Mouse (Mus musculus): ENCODE measurements around the gene Gnb3. TPM values are rescaled to one million over a fixed set of nuclear protein-coding genes. Genes with fewer than 3 reads are reported as not detected.
A peak's percentile ranks its signal among the peaks of the same experiment; 100 is the strongest.
"Not testable (repeated sequence)": the region's sequence is repeated elsewhere in the genome, so short reads cannot be mapped to it uniquely, and the experiment has no call there.

The Gnb3 gene
- polyA plus RNA-seq, 1 experiment from 2014 or later: 0.78 TPM

GRCm38 (mm10) chr6:124812848-124813247 is 27.2 kb downstream of the Gnb3 start:
- peak overlapping the region; percentile 86 for H3K9ac ChIP-seq

GRCm38 (mm10) chr6:124811701-124812560 is 28.1 kb downstream of the Gnb3 start:
- WGBS: 87% methylated on average over 24 of the region's 24 CpGs
- ATAC-seq (ENCODE audit: low FRiP score): no peak
- peak overlapping the region; percentile 86 for H3K9ac ChIP-seq
- no peaks in the 10 kb centered on the region for H3K9me3 ChIP-seq
- H3K27me3 ChIP-seq: no peaks in the 10 kb centered on the region
- H3K4me1 ChIP-seq (replicated peaks): peaks cover 58% of the 10 kb centered on the region
- peaks cover 35% of the 10 kb centered on the region for H3K36me3 ChIP-seq
- H3K27ac ChIP-seq: no peak overlapping the region
- peak overlapping the region; percentile 59; the same call in 1 of the 2 replicates for H3K4me3 ChIP-seq
- peak overlapping the region; percentile 81 for H3K4me2 ChIP-seq

More at GRCm38 (mm10) chr6:124812848-124813247, 27.2 kb downstream of the Gnb3 start:
- 19% methylated on average over 9 of the region's 9 CpGs for WGBS
- peak overlapping the region; percentile 59 for H3K4me3 ChIP-seq
- peak overlapping the region; percentile 81 for H3K4me2 ChIP-seq
- no peak for ATAC-seq (ENCODE audit: low FRiP score)
- no peaks in the 10 kb centered on the region for H3K27me3 ChIP-seq
- H3K4me1 ChIP-seq (replicated peaks): peaks cover 58% of the 10 kb centered on the region
- H3K36me3 ChIP-seq: peaks cover 45% of the 10 kb centered on the region
- H3K27ac ChIP-seq: peak overlapping the region; percentile 88; the same call in 1 of the 2 replicates
- H3K9me3 ChIP-seq: no peaks in the 10 kb centered on the region

DNA sequence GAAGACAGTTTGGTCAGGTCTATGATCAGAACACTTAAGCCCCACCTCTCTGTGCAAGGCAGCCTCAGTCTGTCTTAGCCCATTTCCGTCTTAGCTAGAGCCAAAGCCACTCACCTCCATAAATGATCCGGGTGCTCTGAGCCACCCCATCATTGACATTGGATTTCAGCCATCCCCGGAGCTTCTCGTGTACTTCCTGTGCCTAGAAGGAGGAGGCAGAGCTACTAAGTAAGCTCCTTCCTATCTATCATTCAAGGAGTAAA is 28.7 kb downstream of the Gnb3 start:
- H3K27ac ChIP-seq: no peak overlapping the region
- H3K4me1 ChIP-seq (replicated peaks): peaks cover 61% of the 10 kb centered on the region
- no peaks in the 10 kb centered on the region for H3K27me3 ChIP-seq
- H3K4me3 ChIP-seq: no peak overlapping the region
- 94% methylated on average over 4 of the region's 4 CpGs for WGBS
- H3K9me3 ChIP-seq: no peaks in the 10 kb centered on the region
- H3K36me3 ChIP-seq: peaks cover 29% of the 10 kb centered on the region
- no peak overlapping the region for H3K4me2 ChIP-seq
- no peak overlapping the region for H3K9ac ChIP-seq
- ATAC-seq (ENCODE audit: low FRiP score): no peak

DNA sequence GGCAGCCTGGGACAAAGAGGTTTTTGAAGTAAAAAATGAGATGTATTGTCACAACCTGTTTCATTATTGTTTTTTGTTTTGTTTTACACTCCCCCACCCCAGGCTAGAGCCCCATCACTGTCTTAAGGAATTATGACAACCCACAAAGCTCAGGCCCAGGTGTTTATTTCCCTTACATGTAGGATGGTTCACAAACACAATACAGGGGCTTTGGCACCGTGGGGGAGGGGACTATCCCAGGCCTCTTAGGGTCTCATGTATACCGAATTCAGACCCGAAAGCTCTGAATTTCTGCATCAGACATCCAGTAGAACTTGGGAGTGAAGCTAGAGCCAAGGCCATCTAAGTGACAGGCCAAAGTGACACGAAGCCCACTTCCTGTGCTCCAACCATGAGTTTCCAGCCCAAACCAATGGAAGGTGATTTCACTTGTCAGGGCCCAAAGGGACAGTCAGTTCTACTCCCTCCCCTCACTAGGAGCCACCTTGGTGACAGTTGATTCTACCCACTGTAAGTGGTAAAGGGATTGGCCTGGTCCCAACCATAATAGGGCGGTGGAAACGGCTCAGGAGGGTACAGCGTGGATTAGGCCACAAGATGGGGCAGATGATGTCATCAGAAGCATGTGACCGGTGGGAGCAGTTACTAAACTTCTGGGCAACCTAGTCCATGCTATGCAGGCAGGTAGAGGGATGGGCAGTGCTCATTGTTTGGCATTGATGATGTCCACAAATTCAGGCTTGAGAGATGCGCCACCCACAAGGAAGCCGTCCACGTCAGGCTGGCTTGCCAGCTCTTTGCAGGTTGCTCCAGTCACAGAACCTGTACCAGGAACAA is 29.3 kb downstream of the Gnb3 start:
- whole genome bisulfite sequencing: 86% methylated on average over 11 of the region's 11 CpGs
- peaks cover 66% of the 10 kb centered on the region for H3K4me1 ChIP-seq (replicated peaks)
- not testable (repeated sequence) for ATAC-seq (ENCODE audit: low FRiP score); H3K9ac ChIP-seq; H3K9me3 ChIP-seq; H3K4me3 ChIP-seq; H3K27ac ChIP-seq; H3K27me3 ChIP-seq
- peaks cover 25% of the 10 kb centered on the region for H3K36me3 ChIP-seq
- 0 out of 2 replicates have a peak overlapping the region, but pooled peaks have one; percentile 83 for H3K4me2 ChIP-seq

GRCm38 (mm10) chr6:124809775-124810538 is 30.1 kb downstream of the Gnb3 start:
- peaks cover 16% of the 10 kb centered on the region for H3K36me3 ChIP-seq
- H3K4me3 ChIP-seq: peak overlapping the region; percentile 49
- H3K4me1 ChIP-seq (replicated peaks): peaks cover 68% of the 10 kb centered on the region
- no peaks in the 10 kb centered on the region for H3K27me3 ChIP-seq
- no peak for ATAC-seq (ENCODE audit: low FRiP score)
- no peaks in the 10 kb centered on the region for H3K9me3 ChIP-seq
- H3K27ac ChIP-seq: peak overlapping the region; percentile 83
- H3K4me2 ChIP-seq: peak overlapping the region; percentile 83
- WGBS: 41% methylated on average over 14 of the region's 14 CpGs
- H3K9ac ChIP-seq: peak overlapping the region; percentile 72

DNA sequence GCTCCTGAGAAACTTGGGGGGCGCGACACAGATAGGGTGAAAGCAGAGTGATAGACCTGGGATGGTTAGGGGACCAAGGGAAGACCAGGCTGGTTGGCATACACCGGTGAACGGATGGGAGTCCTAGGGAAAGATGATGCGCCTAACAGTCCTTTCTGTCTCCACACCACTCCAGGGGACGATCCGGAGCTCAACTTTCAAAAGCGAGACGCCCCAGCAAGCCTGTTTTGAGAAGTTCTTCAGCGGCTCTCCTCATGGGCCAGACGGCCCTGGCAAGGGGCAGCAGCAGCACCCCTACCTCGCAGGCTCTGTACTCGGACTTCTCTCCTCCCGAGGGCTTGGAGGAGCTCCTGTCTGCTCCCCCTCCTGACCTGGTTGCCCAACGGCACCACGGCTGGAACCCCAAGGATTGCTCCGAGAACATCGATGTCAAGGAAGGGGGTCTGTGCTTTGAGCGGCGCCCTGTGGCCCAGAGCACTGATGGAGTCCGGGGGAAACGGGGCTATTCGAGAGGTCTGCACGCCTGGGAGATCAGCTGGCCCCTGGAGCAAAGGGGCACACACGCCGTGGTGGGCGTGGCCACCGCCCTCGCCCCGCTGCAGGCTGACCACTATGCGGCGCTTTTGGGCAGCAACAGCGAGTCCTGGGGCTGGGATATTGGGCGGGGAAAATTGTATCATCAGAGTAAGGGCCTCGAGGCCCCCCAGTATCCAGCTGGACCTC is 30.9 kb downstream of the Gnb3 start:
- WGBS: under 1% methylated on average over 35 of the region's 35 CpGs

DNA sequence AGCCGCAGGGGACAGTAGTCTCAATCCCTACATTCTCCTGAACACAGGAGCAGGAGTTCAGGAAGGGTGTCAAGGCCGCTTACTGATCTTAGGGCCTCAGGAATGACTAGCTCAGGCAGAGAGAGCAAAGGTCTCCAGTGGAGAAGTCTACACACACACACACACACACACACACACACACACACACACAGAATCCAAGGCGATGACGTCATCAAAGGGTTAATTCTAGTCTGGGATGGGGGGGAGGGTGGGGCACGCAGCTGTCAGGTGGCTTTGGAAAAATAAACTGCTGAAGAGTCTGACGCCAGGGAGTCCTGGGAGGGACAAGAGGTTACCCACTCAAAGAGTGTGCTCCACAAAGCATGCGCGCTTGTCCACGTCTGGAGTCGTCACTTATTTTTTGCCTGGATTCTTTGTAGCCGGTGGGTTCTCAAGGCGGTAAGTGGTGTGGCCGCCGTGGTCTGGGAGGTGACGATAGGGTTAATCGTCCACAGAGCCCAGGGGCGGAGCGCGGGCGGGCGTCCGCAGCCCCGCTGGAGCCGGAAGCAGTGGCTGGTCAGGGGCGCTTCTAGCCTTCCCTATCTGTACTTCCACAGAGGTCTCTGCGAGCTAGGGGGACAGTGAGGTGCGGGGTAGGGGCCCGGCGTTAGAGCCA is 31.6 kb downstream of the Gnb3 start, which contains the start of gene Spsb2:
Gene Spsb2 (plus strand): TSS at position 304 of the 655 bp plus-strand sequence.
- peaks cover 14% of the 10 kb centered on the region for H3K36me3 ChIP-seq
- H3K27ac ChIP-seq: peak within 1 kb of the TSS; percentile 83
- peak; percentile 11 for ATAC-seq (ENCODE audit: low FRiP score)
- 3% methylated on average over 28 of the region's 29 CpGs for WGBS
- H3K4me1 ChIP-seq (replicated peaks): peaks cover 58% of the 10 kb centered on the region
- H3K9ac ChIP-seq: peak within 1 kb of the TSS; percentile 72
- no peaks in the 10 kb centered on the region for H3K9me3 ChIP-seq
- peak within 1 kb of the TSS; percentile 49 for H3K4me3 ChIP-seq
- H3K27me3 ChIP-seq: no peaks in the 10 kb centered on the region
- peak within 1 kb of the TSS; percentile 83 for H3K4me2 ChIP-seq

More for the DNA sequence above, 30.9 kb downstream of the Gnb3 start:
- ATAC-seq (ENCODE audit: low FRiP score): no peak
- Histone ChIP-seq H3K27me3 (no peaks in the 10 kb centered on the region), H3K4me3 (peak overlapping the region; percentile 49), H3K4me1 (replicated peaks) (peaks cover 60% of the 10 kb centered on the region), H3K36me3 (peaks cover 14% of the 10 kb centered on the region), H3K27ac (peak overlapping the region; percentile 83), H3K4me2 (peak overlapping the region; percentile 83), H3K9ac (peak overlapping the region; percentile 72), H3K9me3 (no peaks in the 10 kb centered on the region)

DNA sequence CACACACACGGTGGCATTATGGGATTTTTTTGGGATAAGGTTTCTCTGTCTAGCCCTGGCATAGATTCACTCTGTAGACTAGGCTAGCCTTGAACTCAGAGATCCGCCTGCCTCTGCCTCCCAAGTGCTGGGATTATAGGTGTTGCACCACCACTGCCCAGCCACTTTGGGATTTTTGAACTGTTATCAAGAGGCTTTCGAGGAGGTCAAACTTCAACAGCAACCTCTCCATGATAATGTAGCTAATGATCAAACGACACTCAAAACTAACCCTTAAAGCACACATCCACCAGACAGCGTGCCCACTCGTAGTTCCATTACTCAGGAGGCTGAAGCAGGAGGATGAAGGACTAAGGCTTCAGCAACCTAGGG is 32.1 kb downstream of the Gnb3 start:
- WGBS: 85% methylated on average over 6 of the region's 6 CpGs
- Histone ChIP-seq H3K9ac (peak overlapping the region; percentile 72; the same call in 1 of the 2 replicates), H3K4me1 (replicated peaks) (peaks cover 54% of the 10 kb centered on the region), H3K9me3 (no peaks in the 10 kb centered on the region), H3K4me2 (peak overlapping the region; percentile 83), H3K4me3 (peak overlapping the region; percentile 49; the same call in 1 of the 2 replicates), H3K27ac (peak overlapping the region; percentile 83), H3K27me3 (no peaks in the 10 kb centered on the region), H3K36me3 (peaks cover 14% of the 10 kb centered on the region)
- ATAC-seq (ENCODE audit: low FRiP score): no peak

DNA sequence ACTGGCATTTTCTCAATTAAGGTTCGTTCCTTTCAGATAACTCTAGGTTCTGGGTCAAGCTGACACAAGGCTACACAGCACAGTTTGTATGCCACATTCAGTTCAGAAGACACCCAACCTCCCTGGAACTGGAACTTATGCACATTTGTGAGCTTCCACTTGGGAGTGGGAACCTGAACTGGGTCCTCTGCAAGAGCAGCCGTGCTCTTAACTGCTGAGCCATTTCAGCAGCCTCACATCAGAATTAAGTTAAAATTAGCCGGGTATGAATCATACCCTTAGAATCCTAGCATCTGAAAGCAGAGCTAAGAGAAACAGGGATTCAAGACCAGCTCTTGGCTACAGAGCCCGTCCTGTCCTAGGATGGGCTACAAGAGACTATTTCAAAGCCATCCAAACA is 32.7 kb downstream of the Gnb3 start:
- H3K9ac ChIP-seq: no peak overlapping the region
- H3K36me3 ChIP-seq: peaks cover 14% of the 10 kb centered on the region
- WGBS: 93% methylated on average over 4 of the region's 4 CpGs
- H3K9me3 ChIP-seq: no peaks in the 10 kb centered on the region
- ATAC-seq (ENCODE audit: low FRiP score): no peak
- H3K27me3 ChIP-seq: peaks cover 3% of the 10 kb centered on the region; the same call in 1 of the 2 replicates
- H3K4me2 ChIP-seq: no peak overlapping the region
- no peak overlapping the region for H3K4me3 ChIP-seq
- peaks cover 48% of the 10 kb centered on the region for H3K4me1 ChIP-seq (replicated peaks)
- no peak overlapping the region for H3K27ac ChIP-seq

- H3K4me1 ChIP-seq (replicated peaks): peaks cover 40% of the 10 kb centered on the region
- H3K4me3 ChIP-seq: 0 out of 2 replicates have a peak overlapping the region, but pooled peaks have one; percentile 44
- H3K36me3 ChIP-seq: peaks cover 8% of the 10 kb centered on the region
- peak overlapping the region; percentile 43; the same call in 1 of the 2 replicates for H3K9ac ChIP-seq
- H3K27me3 ChIP-seq: peaks cover 3% of the 10 kb centered on the region; the same call in 1 of the 2 replicates
- H3K27ac ChIP-seq: peak overlapping the region; percentile 84
- H3K9me3 ChIP-seq: no peaks in the 10 kb centered on the region
- peak overlapping the region; percentile 63 for H3K4me2 ChIP-seq
- 77% methylated on average over 7 of the region's 7 CpGs for WGBS
- ATAC-seq (ENCODE audit: low FRiP score): no peak
These were observed 33.5 kb downstream of the Gnb3 start for GRCm38 (mm10) chr6:124806446-124807140.

All from hindbrain, embryonic 13.5 days (tissue).